Mouse (Mus musculus) midbrain, embryonic 14.5 days (tissue): ENCODE data around the gene Pet117. TPM values are rescaled to one million over a fixed set of nuclear protein-coding genes. Genes with fewer than 3 reads are reported as not detected.

Experiments
- ATAC-seq: fragments of 200-750 bp; cut with Nextera tagmentation; 2 replicates; pipeline ENCODE4 v1.8.0; 2017; ENCODE audit warnings: moderate number of reproducible peaks, moderate library complexity; ENCODE audit not compliant: low FRiP score, low TSS enrichment
- DNase-seq: peaks from one replicate; pipeline ENCODE4 v3.0.0-alpha.2; 2015
- H3K27ac ChIP-seq: fragments of 300-500 bp; sonication (generic); replicated peaks from 2 replicates; pipeline ENCODE4 v1.5.1; 2014; ENCODE audit warnings: mild to moderate bottlenecking, low read depth, low read length, moderate library complexity
- H3K27me3 ChIP-seq: fragments of 300-500 bp; sonication (generic); 2 replicates; pipeline ENCODE4 v1.6.1; 2014; ENCODE audit warnings: low read length, control low read depth, mixed read lengths; ENCODE audit not compliant: control insufficient read depth, insufficient read depth
- H3K36me3 ChIP-seq: fragments of 300-500 bp; sonication (generic); 2 replicates; pipeline ENCODE4 v1.6.1; 2014; ENCODE audit warnings: low read length, control low read depth; ENCODE audit not compliant: control insufficient read depth, insufficient read depth
- H3K4me1 ChIP-seq: fragments of 300-500 bp; sonication (generic); 2 replicates; pipeline ENCODE4 v1.6.1; 2014; ENCODE audit warnings: mild to moderate bottlenecking, antibody characterized with exemption, low read length, control low read depth; ENCODE audit not compliant: control insufficient read depth, insufficient read depth
- H3K4me2 ChIP-seq: fragments of 300-500 bp; sonication (generic); 2 replicates; pipeline ENCODE4 v1.6.1; 2014; ENCODE audit warnings: mild to moderate bottlenecking, low read length, moderate library complexity
- H3K4me3 ChIP-seq: fragments of 300-500 bp; sonication (generic); replicated peaks from 2 replicates; pipeline ENCODE4 v1.5.1; 2014; ENCODE audit warnings: low read depth, low read length
- H3K9ac ChIP-seq: fragments of 300-500 bp; sonication (generic); replicated peaks from 2 replicates; pipeline ENCODE4 v1.6.1; 2014; ENCODE audit warnings: mild to moderate bottlenecking, low read length, moderate library complexity
- H3K9me3 ChIP-seq: fragments of 300-500 bp; sonication (generic); 2 replicates; pipeline ENCODE4 v1.6.1; 2016; ENCODE audit warnings: low read length, control low read depth, mixed read lengths; ENCODE audit not compliant: control insufficient read depth
- WGBS: fragments of 180-500 bp; shearing (Covaris S2); extraction: QIAGEN DNeasy Blood & Tissue Kit; methylation state at CpG from one replicate; pipeline ENCODE4 v1.1.7; 2014; 5-methylcytosine and 5-hydroxymethylcytosine counted together
- polyA plus RNA-seq: library from polyadenylated mRNA; unstranded; fragments of >200 nt; fragmentation: Nextera tagmentation; extraction: Ambion mirVana; gene quantifications from 2 replicates; pipeline ENCODE4 v1.2.1, GENCODE M21; 2014

Pet117 gene
- polyA plus RNA-seq, 1 experiment from 2014 or later: 3.1 TPM

GRCm38 (mm10) chr2:144371566-144371965 lies 2.8 kb downstream of the Pet117 start:
- 87% methylated on average over 4 of the region's 4 CpGs for WGBS

GRCm38 (mm10) chr2:144373063-144373462 lies 4.3 kb downstream of the Pet117 start:
- H3K36me3 ChIP-seq: peaks cover 44% of the 10 kb centered on the region
- H3K4me3 ChIP-seq: no peak overlapping the region
- no peak overlapping the region for H3K9ac ChIP-seq
- 95% methylated on average over 9 of the region's 9 CpGs for WGBS
- H3K27ac ChIP-seq: no peak overlapping the region
- H3K4me1 ChIP-seq: peaks cover 9% of the 10 kb centered on the region; the same call in 1 of the 2 replicates
- ATAC-seq (no peak), DNase-seq (no peak)
- no peaks in the 10 kb centered on the region for H3K9me3 ChIP-seq
- no peaks in the 10 kb centered on the region for H3K27me3 ChIP-seq
- H3K4me2 ChIP-seq: no peak overlapping the region

More at GRCm38 (mm10) chr2:144371566-144371965, 2.8 kb downstream of the Pet117 start:
- no peak overlapping the region for H3K9ac ChIP-seq
- H3K27me3 ChIP-seq: no peaks in the 10 kb centered on the region
- H3K36me3 ChIP-seq: peaks cover 33% of the 10 kb centered on the region
- ATAC-seq: no peak
- no peak for DNase-seq
- no peak overlapping the region for H3K4me3 ChIP-seq
- no peak overlapping the region for H3K4me2 ChIP-seq
- H3K9me3 ChIP-seq: no peaks in the 10 kb centered on the region
- no peak overlapping the region for H3K27ac ChIP-seq
- peaks cover 9% of the 10 kb centered on the region; the same call in 1 of the 2 replicates for H3K4me1 ChIP-seq

GRCm38 (mm10) chr2:144375063-144375703 lies 6.4 kb downstream of the Pet117 start:
- Histone ChIP-seq H3K9ac (no peak overlapping the region), H3K4me2 (no peak overlapping the region), H3K4me3 (no peak overlapping the region), H3K27me3 (no peaks in the 10 kb centered on the region), H3K4me1 (peaks cover 4% of the 10 kb centered on the region; the same call in 1 of the 2 replicates), H3K36me3 (peaks cover 65% of the 10 kb centered on the region), H3K9me3 (no peaks in the 10 kb centered on the region), H3K27ac (no peak overlapping the region)
- WGBS: 95% methylated on average over 10 of the region's 10 CpGs
- ATAC-seq (no peak), DNase-seq (no peak)

- H3K4me2 ChIP-seq: no peak overlapping the region
- no peaks in the 10 kb centered on the region for H3K9me3 ChIP-seq
- H3K9ac ChIP-seq: no peak overlapping the region
- DNase-seq (no peak), ATAC-seq (no peak)
- H3K27ac ChIP-seq: no peak overlapping the region
- no peak overlapping the region for H3K4me3 ChIP-seq
- H3K4me1 ChIP-seq: no peaks in the 10 kb centered on the region
- 89% methylated on average over 3 of the region's 3 CpGs for WGBS
- peaks cover 81% of the 10 kb centered on the region for H3K36me3 ChIP-seq
- H3K27me3 ChIP-seq: no peaks in the 10 kb centered on the region
Observed at GRCm38 (mm10) chr2:144381293-144381692, 12.5 kb downstream of the Pet117 start.

- no peaks in the 10 kb centered on the region for H3K27me3 ChIP-seq
- H3K4me2 ChIP-seq: no peak overlapping the region
- peaks cover 78% of the 10 kb centered on the region for H3K36me3 ChIP-seq
- DNase-seq (no peak), ATAC-seq (no peak)
- no peaks in the 10 kb centered on the region for H3K9me3 ChIP-seq
- 91% methylated on average over 4 of the region's 4 CpGs for WGBS
- H3K4me3 ChIP-seq: no peak overlapping the region
- H3K27ac ChIP-seq: no peak overlapping the region
- no peaks in the 10 kb centered on the region for H3K4me1 ChIP-seq
- H3K9ac ChIP-seq: no peak overlapping the region
Observed at GRCm38 (mm10) chr2:144381741-144382140, 12.9 kb downstream of the Pet117 start.

GRCm38 (mm10) chr2:144382624-144383138 lies 13.9 kb downstream of the Pet117 start:
- peaks cover 74% of the 10 kb centered on the region for H3K36me3 ChIP-seq
- H3K27ac ChIP-seq: no peak overlapping the region
- no peak overlapping the region for H3K4me3 ChIP-seq
- H3K4me1 ChIP-seq: no peaks in the 10 kb centered on the region
- WGBS: 85% methylated on average over 7 of the region's 7 CpGs
- DNase-seq (no peak), ATAC-seq (no peak)
- H3K9me3 ChIP-seq: no peaks in the 10 kb centered on the region
- no peak overlapping the region for H3K9ac ChIP-seq
- no peaks in the 10 kb centered on the region for H3K27me3 ChIP-seq
- no peak overlapping the region for H3K4me2 ChIP-seq

- 68% methylated on average over 2 of the region's 2 CpGs for WGBS
- ATAC-seq: no peak
Observed at GRCm38 (mm10) chr2:144386296-144386695, 17.5 kb downstream of the Pet117 start.

GRCm38 (mm10) chr2:144388416-144388815 lies 19.6 kb downstream of the Pet117 start:
- Histone ChIP-seq H3K27me3 (no peaks in the 10 kb centered on the region), H3K9me3 (0 out of 2 replicates have a peak, but pooled peaks cover 4% of the 10 kb centered on the region), H3K4me1 (no peaks in the 10 kb centered on the region), H3K4me3 (no peak overlapping the region), H3K9ac (no peak overlapping the region), H3K36me3 (peaks cover 62% of the 10 kb centered on the region), H3K27ac (no peak overlapping the region), H3K4me2 (no peak overlapping the region)
- WGBS: 93% methylated on average over 3 of the region's 3 CpGs
- ATAC-seq: no peak
- no peak for DNase-seq

More at GRCm38 (mm10) chr2:144386296-144386695, 17.5 kb downstream of the Pet117 start:
- Histone ChIP-seq H3K27ac (no peak overlapping the region), H3K27me3 (no peaks in the 10 kb centered on the region), H3K36me3 (peaks cover 69% of the 10 kb centered on the region), H3K4me3 (no peak overlapping the region), H3K9me3 (0 out of 2 replicates have a peak, but pooled peaks cover 4% of the 10 kb centered on the region), H3K9ac (no peak overlapping the region), H3K4me2 (no peak overlapping the region), H3K4me1 (no peaks in the 10 kb centered on the region)
- DNase-seq: no peak

GRCm38 (mm10) chr2:144399531-144399930 lies 30.7 kb downstream of the Pet117 start:
- DNase-seq (no peak), ATAC-seq (no peak)
- no peak overlapping the region for H3K9ac ChIP-seq
- H3K4me3 ChIP-seq: no peak overlapping the region
- no peaks in the 10 kb centered on the region for H3K27me3 ChIP-seq
- no peaks in the 10 kb centered on the region for H3K9me3 ChIP-seq
- no peak overlapping the region for H3K27ac ChIP-seq
- 95% methylated on average over 4 of the region's 4 CpGs for WGBS
- H3K36me3 ChIP-seq: peaks cover 77% of the 10 kb centered on the region
- no peaks in the 10 kb centered on the region for H3K4me1 ChIP-seq
- no peak overlapping the region for H3K4me2 ChIP-seq
